Mouse (Mus musculus) urinary bladder, postnatal 4 days (tissue): ENCODE results near the gene BC003965.
A peak's percentile ranks its signal among the peaks of the same experiment; 100 is the strongest.
"Not testable (repeated sequence)": the region's sequence is repeated elsewhere in the genome, so short reads cannot be mapped to it uniquely, and the experiment has no call there.

Experiments used
- DNase-seq, 2 experiments: peaks; one replicate each; pipeline ENCODE4 v3.0.0; 2021 to 2022; ENCODE audit warnings: low spot score in 2 of 2

BC003965 gene

GRCm38 (mm10) chr17:25218967-25219366, 34.6 kb downstream of the BC003965 start:
- DNase-seq, result no peak

- no peak for DNase-seq
Measured at GRCm38 (mm10) chr17:25219492-25220295, 35.3 kb downstream of the BC003965 start.

GRCm38 (mm10) chr17:25220746-25221145, 36.4 kb downstream of the BC003965 start:
- DNase-seq, result no peak

GRCm38 (mm10) chr17:25221821-25222503, 37.6 kb downstream of the BC003965 start:
- DNase-seq, result peak in 1 of 2 experiments; percentile 42

GRCm38 (mm10) chr17:25222504-25222940, 38.2 kb downstream of the BC003965 start:
- not testable (repeated sequence) for DNase-seq

GRCm38 (mm10) chr17:25222951-25223601, 38.7 kb downstream of the BC003965 start:
- DNase-seq, result no peak

GRCm38 (mm10) chr17:25224586-25225222, 40.4 kb downstream of the BC003965 start:
- DNase-seq, result no peak

- DNase-seq, result no peak
Measured at GRCm38 (mm10) chr17:25225659-25226058, 41.3 kb downstream of the BC003965 start.

- DNase-seq, result no peak
Measured at GRCm38 (mm10) chr17:25227991-25228390, 43.6 kb downstream of the BC003965 start.

GRCm38 (mm10) chr17:25230014-25230655, 45.8 kb downstream of the BC003965 start:
- not testable (repeated sequence) for DNase-seq

GRCm38 (mm10) chr17:25230700-25231099, 46.3 kb downstream of the BC003965 start:
- no peak for DNase-seq

GRCm38 (mm10) chr17:25231621-25232020, 47.3 kb downstream of the BC003965 start:
- DNase-seq, result not testable (repeated sequence)

GRCm38 (mm10) chr17:25235635-25236034, 51.3 kb downstream of the BC003965 start:
- DNase-seq, result no peak
